Mouse (Mus musculus) lung, embryonic 16.5 days (tissue): Measurements from ENCODE around the gene Sphkap. TPM values are rescaled to one million over a fixed set of nuclear protein-coding genes. Genes with fewer than 3 reads are reported as not detected.

Experiments used
- ATAC-seq: fragments of 200-750 bp; cut with Nextera tagmentation; 2 replicates; pipeline ENCODE4 v1.8.0; 2017; ENCODE audit warnings: low read depth, mild to moderate bottlenecking, moderate library complexity
- H3K27ac ChIP-seq: fragments of 300-500 bp; sonication (generic); 2 replicates; pipeline ENCODE4 v1.5.1; 2014; ENCODE audit warnings: mild to moderate bottlenecking, control low read depth, low read length
- H3K27me3 ChIP-seq: fragments of 300-500 bp; sonication (generic); 2 replicates; pipeline ENCODE4 v1.6.1; 2014; ENCODE audit warnings: low read depth, low read length, mixed read lengths; ENCODE audit not compliant: control insufficient read depth, insufficient read depth
- H3K36me3 ChIP-seq: fragments of 300-500 bp; sonication (generic); 2 replicates; pipeline ENCODE4 v1.6.1; 2014; ENCODE audit warnings: low read length; ENCODE audit not compliant: control insufficient read depth, insufficient read depth
- H3K4me1 ChIP-seq: fragments of 300-500 bp; sonication (generic); replicated peaks from 2 replicates; pipeline ENCODE4 v1.6.1; 2014; ENCODE audit warnings: low read length, mixed read lengths; ENCODE audit not compliant: control insufficient read depth, insufficient read depth
- H3K4me2 ChIP-seq: fragments of 300-500 bp; sonication (generic); 2 replicates; pipeline ENCODE4 v1.6.1; 2014; ENCODE audit warnings: low read depth, low read length, control low read depth
- H3K4me3 ChIP-seq: fragments of 300-500 bp; sonication (generic); 2 replicates; pipeline ENCODE4 v1.5.1; 2014; ENCODE audit warnings: mild to moderate bottlenecking, low read length, control low read depth
- H3K9ac ChIP-seq: fragments of 300-500 bp; sonication (generic); 2 replicates; pipeline ENCODE4 v1.6.1; 2014; ENCODE audit warnings: low read length, control low read depth
- H3K9me3 ChIP-seq: fragments of 300-500 bp; sonication (generic); 2 replicates; pipeline ENCODE4 v1.6.1; 2016; ENCODE audit warnings: low read length; ENCODE audit not compliant: control insufficient read depth
- WGBS: fragments of 180-500 bp; shearing (Covaris S2); extraction: QIAGEN DNeasy Blood & Tissue Kit; methylation state at CpG from one replicate; pipeline ENCODE4 v1.1.7; 2014; 5-methylcytosine and 5-hydroxymethylcytosine counted together
- polyA plus RNA-seq: library from polyadenylated mRNA; unstranded; fragments of >200 nt; fragmentation: Nextera tagmentation; extraction: Ambion mirVana; gene quantifications from 2 replicates; pipeline ENCODE4 v1.2.1, GENCODE M21; 2015

The Sphkap gene
- polyA plus RNA-seq, 1 experiment from 2014 or later = 1.1 TPM

DNA sequence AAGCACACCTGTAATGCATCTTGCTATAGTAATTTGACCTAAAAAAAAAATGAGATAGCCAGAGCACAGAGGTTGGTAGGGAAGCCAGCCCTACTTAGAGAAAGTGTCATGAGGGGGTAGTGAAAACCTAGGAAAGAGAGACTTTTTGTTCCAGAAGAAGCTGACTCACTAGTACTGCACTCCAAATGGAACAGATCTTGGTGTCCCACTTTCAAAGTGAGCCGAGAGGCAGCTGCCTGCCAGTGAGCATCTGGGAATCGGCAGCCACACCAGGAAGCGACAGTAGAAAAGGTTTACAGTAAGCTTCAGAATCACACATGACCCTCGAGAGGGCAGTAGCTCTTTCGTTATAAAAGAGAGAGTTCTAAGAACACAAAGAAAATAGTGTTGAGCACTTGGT is 12.4 kb downstream of the Sphkap start:
- H3K36me3 ChIP-seq = no peaks in the 10 kb centered on the region
- no peaks in the 10 kb centered on the region for H3K27me3 ChIP-seq
- no peak for ATAC-seq
- no peak overlapping the region for H3K4me3 ChIP-seq
- no peaks in the 10 kb centered on the region for H3K9me3 ChIP-seq
- no peak overlapping the region for H3K9ac ChIP-seq
- no peaks in the 10 kb centered on the region for H3K4me1 ChIP-seq
- no peak overlapping the region for H3K4me2 ChIP-seq
- no peak overlapping the region for H3K27ac ChIP-seq
- WGBS = 35% methylated on average over 5 of the region's 5 CpGs

DNA sequence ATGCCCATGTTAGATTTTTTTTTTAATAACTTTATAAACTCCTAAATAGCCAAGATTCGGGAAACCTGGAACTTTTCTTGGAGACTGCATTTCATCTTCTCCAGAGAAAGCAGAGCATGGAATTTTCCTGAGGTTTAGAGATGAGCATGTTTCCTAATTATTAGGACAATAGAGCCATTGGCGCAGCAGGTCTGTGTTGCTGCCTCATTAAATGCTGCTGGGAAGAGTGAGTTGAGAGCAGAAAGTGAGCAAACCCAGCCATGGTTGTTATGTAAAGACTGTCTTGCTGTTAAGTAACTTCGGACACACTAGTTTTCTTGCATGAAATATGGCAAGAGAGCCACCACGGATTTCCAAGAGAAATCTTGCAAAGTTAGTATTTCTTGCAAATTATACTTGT is 18.6 kb downstream of the Sphkap start:
- Histone ChIP-seq H3K9ac (no peak overlapping the region), H3K4me2 (no peak overlapping the region), H3K4me3 (no peak overlapping the region), H3K36me3 (no peaks in the 10 kb centered on the region), H3K27me3 (no peaks in the 10 kb centered on the region), H3K9me3 (no peaks in the 10 kb centered on the region), H3K27ac (no peak overlapping the region), H3K4me1 (no peaks in the 10 kb centered on the region)
- ATAC-seq = no peak
- 76% methylated on average over 4 of the region's 4 CpGs for WGBS

DNA sequence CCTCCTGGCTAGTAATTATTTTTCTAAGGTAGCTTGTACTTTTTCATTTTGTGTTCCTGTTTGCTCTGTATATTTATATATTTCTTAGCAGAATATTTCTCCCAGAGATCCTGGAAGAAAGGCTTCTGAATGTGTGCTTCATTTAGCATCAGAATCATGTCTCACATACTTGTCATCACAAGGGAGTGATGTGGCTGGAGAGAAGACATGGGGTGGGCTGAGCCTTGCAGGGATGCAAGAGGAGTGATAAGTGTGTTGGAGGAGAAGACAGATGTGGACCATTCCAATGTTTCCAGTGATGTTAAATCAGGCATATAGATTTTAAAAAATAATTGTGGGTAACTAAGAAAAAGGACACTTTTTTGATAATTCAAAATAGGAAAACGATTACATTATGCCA is 30.6 kb downstream of the Sphkap start:
- ATAC-seq = no peak
- H3K27ac ChIP-seq = no peak overlapping the region
- no peaks in the 10 kb centered on the region for H3K4me1 ChIP-seq
- 62% methylated on average over 1 of the region's 1 CpGs for WGBS
- no peaks in the 10 kb centered on the region for H3K36me3 ChIP-seq
- no peak overlapping the region for H3K4me3 ChIP-seq
- no peak overlapping the region for H3K4me2 ChIP-seq
- no peaks in the 10 kb centered on the region for H3K27me3 ChIP-seq
- no peak overlapping the region for H3K9ac ChIP-seq
- no peaks in the 10 kb centered on the region for H3K9me3 ChIP-seq

DNA sequence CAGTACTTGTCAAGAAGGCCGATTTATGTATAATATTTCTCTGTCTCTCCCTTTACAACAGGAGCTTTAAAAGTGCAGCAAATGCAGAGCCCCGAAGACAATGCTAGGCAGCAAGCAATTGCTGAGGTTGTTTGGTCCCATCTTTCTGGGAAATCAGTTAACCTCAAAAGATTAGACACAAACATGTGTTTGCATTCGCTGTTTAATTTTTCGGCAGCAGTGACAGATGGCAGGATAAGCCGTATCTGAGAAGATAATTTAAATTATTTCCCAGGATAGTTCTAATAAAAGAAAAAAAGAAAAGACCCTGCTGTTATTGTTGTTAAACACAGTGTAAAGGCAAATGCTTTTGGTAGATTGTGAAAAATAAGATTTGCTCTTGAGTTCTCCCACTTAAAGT is 41.5 kb downstream of the Sphkap start:
- Histone ChIP-seq H3K27me3 (no peaks in the 10 kb centered on the region), H3K36me3 (no peaks in the 10 kb centered on the region), H3K4me1 (no peaks in the 10 kb centered on the region), H3K9me3 (no peaks in the 10 kb centered on the region), H3K4me2 (no peak overlapping the region), H3K4me3 (no peak overlapping the region), H3K27ac (no peak overlapping the region), H3K9ac (no peak overlapping the region)
- 71% methylated on average over 5 of the region's 5 CpGs for WGBS
- no peak for ATAC-seq

DNA sequence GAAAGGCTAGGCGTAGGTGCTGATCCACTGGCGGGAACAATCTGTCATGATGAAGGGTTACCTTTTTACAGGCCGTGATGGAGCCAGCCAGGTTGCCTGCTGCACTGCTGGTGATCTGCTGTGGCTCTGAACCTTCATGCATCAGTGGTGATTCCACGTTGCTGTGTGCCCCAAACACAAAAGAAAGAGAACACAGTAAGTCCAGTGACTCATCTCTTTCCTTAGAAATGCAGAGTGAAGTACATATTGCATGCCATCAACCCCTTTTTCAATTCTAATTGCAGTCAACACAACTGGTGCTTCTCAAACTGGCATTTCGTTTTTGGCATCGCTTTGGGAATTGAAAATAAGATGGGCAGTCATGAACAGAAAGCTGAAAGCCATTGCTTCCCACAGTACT is 45.8 kb downstream of the Sphkap start:
- Histone ChIP-seq H3K9ac (no peak overlapping the region), H3K27me3 (no peaks in the 10 kb centered on the region), H3K4me2 (no peak overlapping the region), H3K27ac (no peak overlapping the region), H3K36me3 (no peaks in the 10 kb centered on the region), H3K9me3 (no peaks in the 10 kb centered on the region), H3K4me3 (no peak overlapping the region), H3K4me1 (no peaks in the 10 kb centered on the region)
- no peak for ATAC-seq
- 75% methylated on average over 6 of the region's 6 CpGs for WGBS

DNA sequence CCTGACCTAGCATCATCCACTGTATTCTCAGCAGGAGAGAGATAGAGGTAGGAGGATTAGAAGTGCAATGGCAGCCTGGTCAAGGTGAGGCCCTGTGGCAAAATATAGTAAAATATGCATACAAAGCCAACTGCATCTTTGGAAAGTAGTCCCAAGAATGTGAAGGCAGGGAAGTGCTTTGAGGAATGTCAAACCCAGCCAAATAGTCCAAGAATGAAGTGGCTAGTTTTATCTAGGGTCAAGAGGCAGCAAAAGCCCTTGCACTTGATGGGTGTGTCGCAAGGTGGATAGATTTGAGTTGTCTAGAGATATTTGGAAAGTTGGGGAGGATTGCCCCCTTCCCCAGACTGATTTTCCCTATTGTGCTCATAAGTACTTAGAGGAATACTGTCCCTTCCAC is 61.5 kb downstream of the Sphkap start:
- no peak overlapping the region for H3K4me3 ChIP-seq
- ATAC-seq = peak; percentile 80
- H3K4me2 ChIP-seq = no peak overlapping the region
- no peaks in the 10 kb centered on the region for H3K27me3 ChIP-seq
- no peaks in the 10 kb centered on the region for H3K9me3 ChIP-seq
- H3K9ac ChIP-seq = no peak overlapping the region
- H3K36me3 ChIP-seq = no peaks in the 10 kb centered on the region
- peak overlapping the region; percentile 87 for H3K27ac ChIP-seq
- H3K4me1 ChIP-seq = peaks cover 4% of the 10 kb centered on the region
- WGBS = 68% methylated on average over 1 of the region's 1 CpGs

DNA sequence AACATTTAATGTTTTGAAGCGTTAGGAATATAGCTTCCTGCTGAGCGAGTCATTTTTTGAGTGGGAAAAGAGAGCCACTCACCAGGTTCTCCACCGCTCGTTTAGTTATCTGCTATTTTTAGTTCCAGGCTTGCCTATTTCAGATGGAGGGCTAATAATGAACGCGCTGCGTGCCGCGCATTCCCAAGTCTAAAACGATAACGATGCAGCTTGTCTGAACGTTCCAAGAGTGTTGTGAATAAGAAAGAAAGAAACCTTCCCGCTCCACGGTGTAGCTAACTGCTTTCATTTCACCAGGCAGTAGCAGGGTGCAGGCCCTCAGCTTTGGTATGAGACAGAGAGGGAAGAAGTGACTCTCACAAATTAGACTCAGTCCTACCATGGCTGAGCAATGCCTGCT is 62.4 kb downstream of the Sphkap start:
- H3K27ac ChIP-seq = peak overlapping the region; percentile 87

DNA sequence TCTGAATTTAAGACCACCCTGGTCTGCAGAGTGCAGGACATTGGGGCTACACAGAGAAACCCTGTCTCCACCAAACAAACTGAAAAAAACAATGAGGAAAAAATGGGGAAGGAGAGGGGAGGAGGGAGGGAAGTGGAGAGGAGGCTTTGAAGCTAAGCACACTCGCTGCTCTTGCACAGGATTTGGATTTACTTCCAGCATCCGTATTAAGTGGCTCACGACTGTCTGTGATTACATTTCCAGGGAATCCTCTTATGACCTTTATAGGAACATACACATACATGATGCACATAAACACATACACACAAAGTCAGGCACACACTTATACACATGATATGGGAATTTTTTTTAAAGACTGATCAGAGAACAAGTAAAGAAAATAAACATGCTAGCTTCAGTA is 62.9 kb downstream of the Sphkap start:
- 0 out of 2 replicates have a peak, but pooled peaks have one; percentile 16 for ATAC-seq

More for the DNA sequence above, 62.4 kb downstream of the Sphkap start:
- H3K9ac ChIP-seq = no peak overlapping the region
- peak overlapping the region; percentile 31 for H3K4me2 ChIP-seq
- no peaks in the 10 kb centered on the region for H3K27me3 ChIP-seq
- peak overlapping the region; percentile 13; the same call in 1 of the 2 replicates for H3K4me3 ChIP-seq
- peaks cover 4% of the 10 kb centered on the region for H3K4me1 ChIP-seq
- H3K36me3 ChIP-seq = no peaks in the 10 kb centered on the region
- H3K9me3 ChIP-seq = no peaks in the 10 kb centered on the region
- ATAC-seq = peak; percentile 73
- 37% methylated on average over 14 of the region's 14 CpGs for WGBS

DNA sequence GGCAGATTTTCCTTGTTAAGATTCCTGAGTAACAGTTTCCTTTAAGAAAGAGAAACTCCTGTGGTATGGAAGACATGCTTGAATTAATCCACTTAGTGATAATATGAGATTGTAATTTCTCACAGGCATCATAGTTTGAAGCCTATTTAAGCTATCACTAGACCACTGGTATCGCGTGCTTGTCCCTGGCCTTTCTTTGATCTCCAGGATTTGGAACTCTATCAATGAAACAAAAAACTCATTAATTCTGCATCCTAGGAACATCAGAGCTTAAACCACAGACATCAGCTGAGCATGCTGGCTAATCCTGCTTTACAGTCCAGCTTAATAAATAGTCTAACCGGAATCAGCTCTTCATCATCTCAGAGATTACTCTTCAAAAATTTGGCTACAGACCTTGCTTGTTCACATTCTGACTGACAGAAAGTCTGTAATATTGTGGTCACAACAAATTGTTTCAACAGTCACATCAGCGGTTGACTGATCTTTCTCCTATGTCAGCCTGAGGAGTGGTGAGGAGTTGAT is 65.2 kb downstream of the Sphkap start:
- Histone ChIP-seq H3K27me3 (no peaks in the 10 kb centered on the region), H3K36me3 (no peaks in the 10 kb centered on the region), H3K9ac (no peak overlapping the region), H3K4me1 (peaks cover 4% of the 10 kb centered on the region), H3K9me3 (no peaks in the 10 kb centered on the region), H3K4me2 (no peak overlapping the region), H3K27ac (no peak overlapping the region), H3K4me3 (no peak overlapping the region)
- 63% methylated on average over 4 of the region's 4 CpGs for WGBS
- ATAC-seq = no peak

More for the DNA sequence above, 62.9 kb downstream of the Sphkap start:
- peaks cover 4% of the 10 kb centered on the region for H3K4me1 ChIP-seq
- H3K4me2 ChIP-seq = no peak overlapping the region
- no peaks in the 10 kb centered on the region for H3K27me3 ChIP-seq
- no peaks in the 10 kb centered on the region for H3K9me3 ChIP-seq
- no peak overlapping the region for H3K9ac ChIP-seq
- H3K27ac ChIP-seq = no peak overlapping the region
- H3K36me3 ChIP-seq = no peaks in the 10 kb centered on the region
- 25% methylated on average over 3 of the region's 3 CpGs for WGBS
- H3K4me3 ChIP-seq = no peak overlapping the region

DNA sequence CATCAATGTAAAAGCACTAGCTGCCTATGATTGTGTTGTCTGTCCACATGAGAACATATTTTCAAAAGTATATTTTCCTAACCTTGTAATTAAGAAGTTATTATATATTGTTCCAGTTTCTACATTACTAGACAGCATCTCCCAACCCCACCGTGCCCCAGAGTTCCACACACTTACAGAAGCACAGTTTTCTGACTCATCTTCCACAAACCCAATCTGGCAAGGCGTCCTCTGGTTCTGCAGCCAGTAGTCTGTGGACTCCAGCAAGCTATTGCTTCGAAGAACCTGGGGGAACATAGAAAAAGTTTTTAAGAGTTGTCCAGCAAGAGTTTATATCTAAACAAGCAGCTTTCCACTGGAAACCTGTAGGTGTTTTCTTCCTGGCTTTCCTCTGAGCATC is 68.6 kb downstream of the Sphkap start:
- Histone ChIP-seq H3K4me2 (no peak overlapping the region), H3K27ac (no peak overlapping the region), H3K9me3 (no peaks in the 10 kb centered on the region), H3K27me3 (no peaks in the 10 kb centered on the region), H3K4me3 (no peak overlapping the region), H3K36me3 (no peaks in the 10 kb centered on the region), H3K4me1 (no peaks in the 10 kb centered on the region), H3K9ac (no peak overlapping the region)
- 83% methylated on average over 3 of the region's 3 CpGs for WGBS
- ATAC-seq = no peak
